Mouse (Mus musculus) hindbrain, postnatal 0 days (tissue): ENCODE measurements around the gene Glod4. TPM values are rescaled to one million over a fixed set of nuclear protein-coding genes. Genes with fewer than 3 reads are reported as not detected.

Experiments
- ATAC-seq: fragments of 200-750 bp; cut with Nextera tagmentation; 2 replicates; pipeline ENCODE4 v1.8.0; 2017; ENCODE audit warnings: mild to moderate bottlenecking, moderate TSS enrichment, moderate library complexity
- DNase-seq: peaks from one replicate; pipeline ENCODE4 v3.0.0-alpha.2; 2015; ENCODE audit warnings: low spot score
- H3K27ac ChIP-seq: fragments of 300-500 bp; sonication (generic); 2 replicates; pipeline ENCODE4 v1.5.1; 2014; ENCODE audit warnings: mild to moderate bottlenecking
- H3K27me3 ChIP-seq: fragments of 300-500 bp; sonication (generic); 2 replicates; pipeline ENCODE4 v1.6.1; 2014; ENCODE audit warnings: low read length, mixed read lengths; ENCODE audit not compliant: insufficient read depth
- H3K36me3 ChIP-seq: fragments of 300-500 bp; sonication (generic); 2 replicates; pipeline ENCODE4 v1.6.1; 2014; ENCODE audit warnings: low read length, mixed read lengths; ENCODE audit not compliant: insufficient read depth
- H3K4me1 ChIP-seq: fragments of 300-500 bp; sonication (generic); 2 replicates; pipeline ENCODE4 v1.6.1; 2014; ENCODE audit warnings: antibody characterized with exemption, low read length, mixed read lengths; ENCODE audit not compliant: insufficient read depth
- H3K4me2 ChIP-seq: fragments of 300-500 bp; sonication (generic); 2 replicates; pipeline ENCODE4 v1.6.1; 2014; ENCODE audit warnings: low read depth, mild to moderate bottlenecking, low read length, moderate library complexity, mixed read lengths
- H3K4me3 ChIP-seq: fragments of 300-500 bp; sonication (generic); 2 replicates; pipeline ENCODE4 v1.5.1; 2014; ENCODE audit warnings: low read length
- H3K9ac ChIP-seq: fragments of 300-500 bp; sonication (generic); replicated peaks from 2 replicates; pipeline ENCODE4 v1.6.1; 2014; ENCODE audit warnings: mild to moderate bottlenecking, low read length, moderate library complexity, mixed read lengths
- H3K9me3 ChIP-seq: fragments of 300-500 bp; sonication (generic); 2 replicates; pipeline ENCODE4 v1.6.1; 2016; ENCODE audit warnings: low read length, mixed read lengths
- CTCF ChIP-seq: IDR thresholded peaks from 2 replicates; pipeline ENCODE4 v1.5.1; 2016; ENCODE audit warnings: antibody characterized with exemption, control low read depth, low read depth
- WGBS: fragments of 180-500 bp; shearing (Covaris S2); extraction: QIAGEN DNeasy Blood & Tissue Kit; methylation state at CpG from one replicate; pipeline ENCODE4 v1.1.7; 2014; 5-methylcytosine and 5-hydroxymethylcytosine counted together
- polyA plus RNA-seq: library from polyadenylated mRNA; unstranded; fragments of >200 nt; fragmentation: Nextera tagmentation; extraction: Ambion mirVana; gene quantifications from 2 replicates; pipeline ENCODE4 v1.2.1, GENCODE M21; 2015
- total RNA-seq: library from RNA; depleted of rRNA; stranded (reverse); fragments of >200 nt; gene quantifications from 2 replicates; pipeline ENCODE4 v1.2.3, GENCODE M21; 2014

Gene Glod4
- total and polyA plus RNA-seq, 2 experiments from 2014 or later: 34.2 to 118 TPM

DNA sequence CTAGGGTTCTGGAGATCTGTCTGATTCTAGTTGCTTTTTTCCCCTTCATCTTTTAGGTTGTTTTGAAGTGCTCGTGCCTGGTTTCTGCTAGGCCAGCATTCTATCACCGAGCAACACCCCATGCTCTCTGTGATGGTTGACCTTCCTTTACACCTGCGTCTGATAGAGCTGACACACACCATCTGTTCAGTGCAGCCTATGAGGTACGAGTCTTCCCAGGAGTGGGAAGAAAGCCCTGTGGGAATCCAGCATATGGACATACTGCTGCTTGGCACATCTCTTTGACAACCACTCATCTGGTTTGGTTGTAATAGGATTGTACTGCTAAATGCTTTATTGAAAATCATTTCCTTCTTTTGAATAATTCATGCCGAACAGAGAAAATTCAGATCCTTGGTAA lies 73.3 kb downstream of the Glod4 start:
- H3K4me1 ChIP-seq: no peaks in the 10 kb centered on the region
- no peak overlapping the region for H3K27ac ChIP-seq
- peaks cover 12% of the 10 kb centered on the region; the same call in 1 of the 2 replicates for H3K36me3 ChIP-seq
- ATAC-seq (no peak), DNase-seq (peak; percentile 43)
- TF ChIP-seq CTCF: no peak
- no peaks in the 10 kb centered on the region for H3K27me3 ChIP-seq
- H3K9ac ChIP-seq: no peak overlapping the region
- WGBS: 37% methylated on average over 5 of the region's 5 CpGs
- H3K4me2 ChIP-seq: no peak overlapping the region
- no peak overlapping the region for H3K4me3 ChIP-seq
- H3K9me3 ChIP-seq: no peaks in the 10 kb centered on the region

DNA sequence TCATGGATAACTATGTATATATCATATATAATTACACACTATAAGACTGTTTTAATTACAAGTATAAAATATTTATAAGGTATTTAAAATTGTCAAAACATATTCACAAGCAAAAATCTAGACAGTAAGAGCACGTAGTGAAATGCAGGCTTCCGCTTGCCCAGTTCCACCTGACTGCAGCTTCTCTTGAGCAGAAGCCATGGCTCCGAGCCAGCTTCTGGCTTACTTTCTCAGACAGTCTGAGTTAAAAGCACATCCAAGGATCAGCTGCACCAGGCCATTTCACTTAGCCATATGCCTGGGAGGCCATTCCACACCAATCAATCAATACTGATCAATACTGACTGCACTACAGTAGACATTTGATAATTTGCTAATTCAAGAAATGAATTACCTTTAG lies 74.5 kb downstream of the Glod4 start:
- Histone ChIP-seq H3K4me1 (no peaks in the 10 kb centered on the region), H3K27ac (no peak overlapping the region), H3K4me3 (no peak overlapping the region), H3K9me3 (no peaks in the 10 kb centered on the region), H3K27me3 (no peaks in the 10 kb centered on the region), H3K36me3 (peaks cover 12% of the 10 kb centered on the region; the same call in 1 of the 2 replicates), H3K4me2 (no peak overlapping the region), H3K9ac (no peak overlapping the region)
- ATAC-seq: no peak
- no peak for TF ChIP-seq CTCF
- DNase-seq: peak; percentile 61
- 62% methylated on average over 3 of the region's 3 CpGs for WGBS

DNA sequence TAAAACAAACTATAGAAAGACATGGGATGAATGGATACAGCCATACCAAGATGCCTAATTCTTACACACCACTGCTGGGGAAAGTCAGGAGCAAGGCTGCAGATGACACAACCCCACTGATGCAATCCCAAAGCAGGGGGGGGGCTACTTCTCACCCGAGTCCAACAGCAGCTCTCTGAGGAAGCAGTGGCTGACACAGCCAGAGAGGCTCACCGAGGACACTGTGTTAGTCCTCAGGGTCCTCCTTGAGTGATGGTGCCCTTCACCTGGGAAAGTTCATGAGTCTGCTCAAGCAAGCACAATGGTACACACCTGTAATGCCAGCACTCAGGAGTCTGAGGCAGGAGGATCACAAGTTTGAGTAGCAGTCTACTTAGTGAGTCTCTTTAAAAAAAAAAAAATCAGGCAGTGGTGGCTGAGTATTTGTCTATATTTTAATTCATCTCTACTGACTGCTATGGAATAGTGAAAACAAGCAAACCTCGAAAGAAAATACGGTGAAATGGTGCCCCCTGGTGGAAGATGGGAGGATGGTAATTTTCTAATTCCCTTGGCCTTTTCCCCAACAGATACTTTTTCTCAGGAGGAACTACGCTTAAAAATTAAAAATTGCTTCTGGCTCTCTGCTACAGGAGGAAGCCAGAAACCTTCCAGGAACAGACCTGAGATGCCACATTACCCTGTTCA lies 76.3 kb downstream of the Glod4 start:
- H3K4me3 ChIP-seq: no peak overlapping the region
- ATAC-seq: 0 out of 2 replicates have a peak, but pooled peaks have one; percentile 18
- H3K4me1 ChIP-seq: no peaks in the 10 kb centered on the region
- no peak overlapping the region for H3K4me2 ChIP-seq
- H3K27ac ChIP-seq: no peak overlapping the region
- DNase-seq: peak; percentile 83
- no peaks in the 10 kb centered on the region for H3K27me3 ChIP-seq
- H3K36me3 ChIP-seq: peaks cover 13% of the 10 kb centered on the region
- H3K9ac ChIP-seq: no peak overlapping the region
- TF ChIP-seq CTCF: peak; percentile 80
- H3K9me3 ChIP-seq: no peaks in the 10 kb centered on the region
- 27% methylated on average over 5 of the region's 5 CpGs for WGBS

DNA sequence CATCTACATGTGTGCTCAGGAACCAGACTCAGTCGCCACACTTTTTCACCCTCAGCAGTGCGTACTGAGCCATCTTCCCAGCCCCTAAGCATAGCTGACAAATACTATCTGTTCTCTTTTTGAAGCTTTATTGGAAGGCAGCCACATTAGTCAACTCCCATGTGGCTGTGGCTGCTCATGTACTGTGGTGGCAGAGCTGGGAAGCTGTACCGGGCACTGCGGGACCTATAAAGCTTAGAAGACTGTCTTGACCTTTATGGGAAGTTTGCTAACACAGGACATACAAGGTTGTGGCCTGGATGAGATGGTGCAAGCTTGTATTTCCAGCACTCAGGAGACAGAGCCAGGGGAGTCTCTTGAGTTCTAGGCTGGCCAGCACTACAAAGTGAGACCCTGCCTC lies 76.9 kb downstream of the Glod4 start:
- Histone ChIP-seq H3K9ac (no peak overlapping the region), H3K36me3 (peaks cover 13% of the 10 kb centered on the region), H3K4me1 (no peaks in the 10 kb centered on the region), H3K9me3 (no peaks in the 10 kb centered on the region), H3K27me3 (no peaks in the 10 kb centered on the region), H3K4me2 (no peak overlapping the region), H3K27ac (no peak overlapping the region), H3K4me3 (no peak overlapping the region)
- DNase-seq (no peak), ATAC-seq (no peak)
- 94% methylated on average over 4 of the region's 4 CpGs for WGBS
- no peak for TF ChIP-seq CTCF

DNA sequence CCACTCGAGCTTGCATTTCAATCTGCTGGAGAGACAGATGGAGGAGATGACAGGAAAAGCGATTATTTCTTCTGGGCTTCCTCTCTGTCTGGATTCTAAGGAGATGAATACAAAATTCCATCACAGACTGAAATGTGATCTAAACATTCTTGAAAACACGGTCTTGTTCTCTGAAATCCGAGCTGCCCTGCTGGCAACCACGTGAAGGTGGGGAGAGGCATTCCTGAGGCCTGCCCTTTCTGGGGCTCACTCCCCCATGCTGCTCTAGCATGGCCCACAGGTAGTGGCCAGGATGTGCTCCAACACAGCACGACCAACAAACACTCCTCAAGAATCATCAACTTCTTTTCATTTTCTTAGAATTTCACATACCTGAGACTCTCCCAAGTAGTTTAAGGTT lies 83.3 kb downstream of the Glod4 start:
- DNase-seq (no peak), ATAC-seq (no peak)
- H3K36me3 ChIP-seq: peaks cover 31% of the 10 kb centered on the region
- H3K27ac ChIP-seq: no peak overlapping the region
- no peaks in the 10 kb centered on the region for H3K27me3 ChIP-seq
- H3K9ac ChIP-seq: no peak overlapping the region
- no peaks in the 10 kb centered on the region for H3K4me1 ChIP-seq
- TF ChIP-seq CTCF: no peak
- H3K4me2 ChIP-seq: no peak overlapping the region
- H3K4me3 ChIP-seq: no peak overlapping the region
- H3K9me3 ChIP-seq: no peaks in the 10 kb centered on the region
- WGBS: 71% methylated on average over 6 of the region's 6 CpGs

DNA sequence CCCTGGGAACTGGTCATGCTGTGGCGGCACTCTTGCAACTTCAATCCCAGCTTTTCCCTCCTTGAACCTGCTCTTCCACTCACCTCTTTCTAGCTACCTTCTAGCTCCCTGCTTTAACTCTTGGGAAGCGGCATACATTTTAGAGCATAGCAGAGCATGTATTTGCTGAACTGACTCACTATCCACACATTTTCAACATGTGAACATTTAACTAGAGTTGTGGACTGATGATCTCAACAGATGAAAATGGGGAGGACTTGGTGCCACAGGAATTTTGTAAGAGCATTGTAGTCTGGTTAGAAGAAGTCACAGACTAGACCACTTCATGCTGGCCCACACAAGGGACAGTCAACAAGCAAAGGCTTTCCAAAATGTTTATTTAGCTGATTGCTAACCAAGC lies 85.2 kb downstream of the Glod4 start:
- no peak for TF ChIP-seq CTCF
- no peaks in the 10 kb centered on the region for H3K9me3 ChIP-seq
- DNase-seq (no peak), ATAC-seq (no peak)
- H3K9ac ChIP-seq: no peak overlapping the region
- H3K36me3 ChIP-seq: peaks cover 24% of the 10 kb centered on the region
- 93% methylated on average over 2 of the region's 2 CpGs for WGBS
- H3K4me2 ChIP-seq: no peak overlapping the region
- no peak overlapping the region for H3K27ac ChIP-seq
- no peak overlapping the region for H3K4me3 ChIP-seq
- H3K27me3 ChIP-seq: no peaks in the 10 kb centered on the region
- H3K4me1 ChIP-seq: no peaks in the 10 kb centered on the region

DNA sequence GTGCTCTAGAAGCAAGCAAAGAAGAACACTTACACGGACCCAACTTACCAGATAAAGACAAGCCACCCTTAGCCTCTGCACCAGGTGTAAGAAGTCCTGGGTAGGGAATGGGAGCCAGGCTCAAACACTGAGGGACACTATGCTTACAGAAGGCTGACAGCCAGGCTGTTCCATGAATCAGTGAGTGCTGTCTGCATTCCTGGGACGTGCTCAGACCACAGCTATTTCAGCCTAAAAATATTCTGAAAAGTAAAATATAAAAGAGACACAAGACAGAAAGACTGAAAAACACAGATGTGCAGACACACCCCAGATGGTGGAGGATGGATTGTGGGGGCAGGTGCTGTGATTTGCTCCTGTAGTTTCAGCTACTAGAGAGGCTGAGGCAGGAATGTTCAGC lies 88.7 kb downstream of the Glod4 start:
- Histone ChIP-seq H3K4me3 (no peak overlapping the region), H3K27me3 (no peaks in the 10 kb centered on the region), H3K9me3 (no peaks in the 10 kb centered on the region), H3K36me3 (peaks cover 11% of the 10 kb centered on the region; the same call in 1 of the 2 replicates), H3K4me2 (no peak overlapping the region), H3K9ac (no peak overlapping the region), H3K27ac (no peak overlapping the region), H3K4me1 (no peaks in the 10 kb centered on the region)
- ATAC-seq (no peak), DNase-seq (no peak)
- 87% methylated on average over 2 of the region's 2 CpGs for WGBS
- no peak for TF ChIP-seq CTCF
